Mouse (Mus musculus) adrenal gland, postnatal 25 days (tissue): ENCODE measurements at regions not wholly inside any gene's neighbourhood (a gene's known extent, or its start where the extent isn't known, plus 50 kb on each side); places are given as distances from the start of the nearest gene placed in this dataset.
A peak's percentile ranks its signal among the peaks of the same experiment; 100 is the strongest.

ENCODE experiments used
- DNase-seq: peaks from one replicate; pipeline ENCODE4 v3.0.0; 2021; ENCODE audit warnings: mixed read lengths

- no peak for DNase-seq
Measured at GRCm38 (mm10) chr14:76822766-76823325, 213.7 kb upstream of the Ccdc122 start.

GRCm38 (mm10) chr14:76821892-76822291 lies 214.7 kb upstream of the Ccdc122 start:
- DNase-seq, result no peak

GRCm38 (mm10) chr14:76821484-76821883 lies 215.1 kb upstream of the Ccdc122 start:
- DNase-seq, result no peak

GRCm38 (mm10) chr14:76820989-76821388 lies 215.6 kb upstream of the Ccdc122 start:
- DNase-seq, result no peak

GRCm38 (mm10) chr14:76819690-76820089 lies 216.9 kb upstream of the Ccdc122 start:
- DNase-seq, result peak; percentile 64

GRCm38 (mm10) chr14:76818256-76819010 lies 218.1 kb upstream of the Ccdc122 start:
- DNase-seq, result no peak

- no peak for DNase-seq
Measured at GRCm38 (mm10) chr14:76817189-76817772, 219.3 kb upstream of the Ccdc122 start.

- DNase-seq, result no peak
Measured at GRCm38 (mm10) chr14:76816666-76817065, 219.9 kb upstream of the Ccdc122 start.

GRCm38 (mm10) chr14:76812155-76812875 lies 224.3 kb upstream of the Ccdc122 start:
- DNase-seq, result no peak

- DNase-seq, result no peak
Measured at GRCm38 (mm10) chr14:76810697-76811589, 225.6 kb upstream of the Ccdc122 start.

- no peak for DNase-seq
Measured at GRCm38 (mm10) chr14:76810041-76810440, 226.5 kb upstream of the Ccdc122 start.

- no peak for DNase-seq
Measured at GRCm38 (mm10) chr14:76809411-76809810, 227.2 kb upstream of the Ccdc122 start.

- no peak for DNase-seq
Measured at GRCm38 (mm10) chr14:76805151-76805785, 231.3 kb upstream of the Ccdc122 start.

- no peak for DNase-seq
Measured at GRCm38 (mm10) chr14:76804447-76805150, 232.0 kb upstream of the Ccdc122 start.

GRCm38 (mm10) chr14:76800181-76800580 lies 236.4 kb upstream of the Ccdc122 start:
- DNase-seq, result no peak

GRCm38 (mm10) chr14:76799741-76800140 lies 236.8 kb upstream of the Ccdc122 start:
- no peak for DNase-seq

GRCm38 (mm10) chr14:76798925-76799428 lies 237.6 kb upstream of the Ccdc122 start:
- no peak for DNase-seq

- no peak for DNase-seq
Measured at GRCm38 (mm10) chr14:76798488-76798887, 238.1 kb upstream of the Ccdc122 start.

- DNase-seq, result no peak
Measured at GRCm38 (mm10) chr14:76797518-76797917, 239.1 kb upstream of the Ccdc122 start.

- DNase-seq, result no peak
Measured at GRCm38 (mm10) chr14:76791811-76792571, 235.3 kb upstream of the Serp2 start.
